Mouse (Mus musculus): ENCODE measurements around the gene Fbf1.

Gene Fbf1

GRCm38 (mm10) chr11:116167884-116168439, at the start of gene Fbf1:
Gene Fbf1 (minus strand): TSS chr11:116168166.
- in situ Hi-C loops (cut with MboI, MseI), result no loop called here

DNA sequence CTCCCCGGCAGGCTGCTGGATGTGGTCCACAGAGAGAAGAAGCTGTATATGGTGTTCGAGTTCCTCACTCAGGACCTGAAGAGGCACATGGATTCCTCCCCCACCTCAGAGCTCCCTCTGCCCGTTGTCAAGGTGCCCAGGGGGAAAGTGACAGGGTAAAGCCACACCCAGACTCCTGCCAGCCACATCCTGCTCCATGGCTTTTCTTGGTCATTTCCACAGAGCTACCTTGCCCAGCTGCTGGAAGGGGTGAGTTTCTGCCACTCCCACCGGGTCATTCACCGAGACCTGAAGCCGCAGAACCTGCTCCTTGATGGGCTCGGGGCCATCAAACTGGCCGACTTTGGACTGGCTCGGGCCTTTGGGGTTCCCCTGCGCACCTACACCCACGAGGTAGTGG, 48.6 kb upstream of the Fbf1 start:
- in situ Hi-C loops (cut with MboI, MseI), result no loop called here

DNA sequence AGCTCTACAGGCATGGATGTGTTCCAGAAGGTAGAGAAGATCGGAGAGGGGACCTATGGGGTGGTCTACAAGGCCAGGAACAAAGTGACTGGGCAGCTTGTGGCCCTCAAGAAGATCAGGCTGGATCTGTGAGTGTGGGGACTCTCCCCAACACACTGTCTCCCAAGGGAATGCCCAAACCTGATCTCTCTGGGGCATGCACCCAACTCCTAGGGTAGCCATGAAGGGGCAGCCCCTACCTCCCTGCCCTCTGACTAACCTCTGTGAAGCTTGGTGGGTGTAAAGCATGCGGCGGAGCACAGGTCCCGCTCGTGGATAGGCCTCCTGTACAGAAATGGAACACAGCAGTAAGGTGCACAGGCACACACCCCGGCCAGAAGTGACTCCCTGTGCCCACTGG, 48.0 kb upstream of the Fbf1 start:
- in situ Hi-C loops (cut with MboI, MseI), result no loop called here

GRCm38 (mm10) chr11:116215181-116215580, 47.2 kb upstream of the Fbf1 start:
- in situ Hi-C loops (cut with MboI, MseI), result no loop called here

DNA sequence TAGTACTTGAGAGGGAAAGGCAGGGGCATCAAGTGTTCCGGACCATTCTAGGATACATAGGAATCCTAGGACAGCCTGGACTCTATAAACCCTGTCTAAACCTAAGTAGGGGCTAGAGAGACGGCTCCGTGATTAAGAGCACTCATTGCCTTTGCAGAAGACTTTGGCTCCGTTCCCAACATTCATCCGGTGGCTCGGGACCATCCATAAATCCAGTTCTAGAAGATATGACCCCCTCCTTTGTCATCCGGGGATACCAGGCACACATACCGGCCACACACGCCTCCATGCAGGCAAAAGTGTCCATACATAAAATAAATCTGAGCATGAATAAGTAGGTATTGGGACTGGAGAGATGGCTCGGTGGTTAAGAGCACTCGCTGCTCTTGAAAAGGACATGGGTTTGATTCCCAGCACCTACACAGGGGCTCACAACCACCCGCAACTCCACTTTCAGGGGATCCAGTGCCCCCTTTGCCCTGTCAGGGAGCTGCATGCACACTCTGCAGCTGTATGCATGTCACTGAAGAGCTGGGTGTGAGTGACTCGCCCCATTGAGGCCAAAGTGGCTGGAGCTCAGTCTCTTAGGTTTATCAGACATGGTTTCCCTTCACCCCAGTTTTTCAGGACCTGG, 46.0 kb upstream of the Fbf1 start:
- in situ Hi-C loops (cut with MboI, MseI), result no loop called here

DNA sequence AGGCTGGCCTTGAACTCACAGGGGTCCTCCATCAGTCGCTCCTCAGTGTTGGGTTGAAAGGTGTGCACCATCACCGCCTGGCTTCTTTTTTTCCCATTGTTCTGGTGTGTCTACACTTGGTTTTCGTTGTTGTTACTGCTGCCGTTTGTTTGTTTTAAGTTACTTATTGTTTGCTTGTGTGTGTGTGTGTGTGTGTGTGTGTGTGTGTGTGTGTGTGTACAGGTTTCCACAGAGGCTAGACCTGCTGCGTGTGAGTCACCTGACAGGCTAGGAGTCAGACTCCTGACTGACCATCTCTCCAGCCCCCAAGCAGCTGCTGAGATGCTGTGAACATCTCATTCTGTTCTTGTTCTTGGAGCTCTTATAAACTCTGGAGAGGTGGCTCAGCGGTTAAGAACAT, 44.9 kb upstream of the Fbf1 start:
- in situ Hi-C loops (cut with MboI, MseI), result no loop called here

GRCm38 (mm10) chr11:116210696-116211095, 42.7 kb upstream of the Fbf1 start:
- in situ Hi-C loops (cut with MboI, MseI), result no loop called here

GRCm38 (mm10) chr11:116209257-116209656, 41.3 kb upstream of the Fbf1 start:
- in situ Hi-C loops (cut with MboI, MseI), result loop anchor here (10.0 kb wide), 1 partner anchor 1416 kb away; no protein-coding TSS in a partner anchor

GRCm38 (mm10) chr11:116208660-116209059, 40.7 kb upstream of the Fbf1 start:
- in situ Hi-C loops (cut with MboI, MseI), result loop anchor here (10.0 kb wide), 1 partner anchor 1416 kb away; no protein-coding TSS in a partner anchor

GRCm38 (mm10) chr11:116206678-116207077, 38.7 kb upstream of the Fbf1 start:
- in situ Hi-C loops (cut with MboI, MseI), result loop anchor here (10.0 kb wide), 1 partner anchor 1418 kb away; no protein-coding TSS in a partner anchor

- in situ Hi-C loops (cut with MboI, MseI), result loop anchor here (10.0 kb wide), 1 partner anchor 1422 kb away; no protein-coding TSS in a partner anchor
Measured at GRCm38 (mm10) chr11:116203150-116203549, 35.2 kb upstream of the Fbf1 start.

GRCm38 (mm10) chr11:116201151-116201550, 33.2 kb upstream of the Fbf1 start:
- in situ Hi-C loops (cut with MboI, MseI), result loop anchor here (10.0 kb wide), 1 partner anchor 1424 kb away; no protein-coding TSS in a partner anchor

GRCm38 (mm10) chr11:116198639-116199531, 30.9 kb upstream of the Fbf1 start, which contains the start of the genes Ten1 and Acox1:
Gene Ten1 (plus strand): TSS chr11:116198855.
Gene Acox1 (minus strand): TSS chr11:116199045.
- in situ Hi-C loops (cut with MboI, MseI), result no loop called here

- in situ Hi-C loops (cut with MboI, MseI), result no loop called here
Measured at GRCm38 (mm10) chr11:116198132-116198531, 30.2 kb upstream of the Fbf1 start.

DNA sequence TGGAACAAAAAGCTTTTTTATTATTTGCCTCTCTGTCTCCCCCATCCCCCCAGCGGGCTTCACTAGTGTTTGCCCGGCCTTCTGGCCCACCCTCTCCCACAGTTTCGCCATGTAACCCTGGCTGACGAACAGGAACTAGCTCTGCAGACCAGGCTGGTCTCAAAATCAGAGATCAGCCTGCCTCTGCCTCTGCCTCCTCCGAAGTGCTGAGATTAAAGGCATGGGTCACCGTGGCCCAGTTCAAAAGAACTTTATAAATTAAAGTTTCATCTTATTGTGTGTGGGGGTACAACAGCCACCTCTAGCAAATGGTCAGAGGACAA, 29.6 kb upstream of the Fbf1 start:
- in situ Hi-C loops (cut with MboI, MseI), result no loop called here

GRCm38 (mm10) chr11:116196866-116197583, 29.1 kb upstream of the Fbf1 start:
- in situ Hi-C loops (cut with MboI, MseI), result no loop called here

DNA sequence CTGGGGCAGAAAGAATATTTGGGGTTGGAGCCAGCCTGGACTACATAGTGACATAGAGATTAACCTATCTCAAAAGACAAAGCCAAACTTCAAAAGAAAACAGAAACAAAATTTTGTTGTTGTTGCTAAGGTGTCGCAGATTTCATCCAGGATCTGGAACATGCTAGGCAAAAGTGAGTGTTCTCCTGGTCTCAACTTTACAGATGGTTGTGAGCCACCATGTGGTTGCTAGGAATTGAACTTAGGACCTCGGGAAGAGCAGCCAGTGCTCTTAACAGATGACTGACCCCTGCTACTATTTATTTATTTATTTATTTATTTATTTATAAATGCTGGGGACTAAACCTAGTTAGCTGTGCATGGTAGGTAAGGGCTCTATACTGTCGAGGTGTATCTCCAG, 28.4 kb upstream of the Fbf1 start:
- in situ Hi-C loops (cut with MboI, MseI), result no loop called here

DNA sequence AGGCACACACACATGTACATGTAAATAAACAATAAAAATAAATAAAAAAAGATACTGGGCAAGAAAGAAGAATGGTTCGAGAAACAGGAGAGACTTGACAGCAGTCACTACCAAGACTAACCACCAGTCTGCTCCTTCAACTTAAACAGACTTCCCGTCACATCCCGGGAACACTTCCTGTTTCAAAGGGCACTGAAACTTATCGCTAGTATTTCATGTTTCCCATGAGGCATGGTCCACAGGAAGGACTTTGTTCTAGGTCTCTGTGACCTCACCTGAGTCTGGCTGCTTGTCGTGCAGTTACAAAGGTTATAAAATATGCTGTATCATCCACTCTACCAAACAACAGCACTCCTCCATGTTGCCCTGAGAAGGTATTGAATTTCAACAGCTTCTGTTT, 27.3 kb upstream of the Fbf1 start:
- in situ Hi-C loops (cut with MboI, MseI), result no loop called here

- in situ Hi-C loops (cut with MboI, MseI), result no loop called here
Measured at GRCm38 (mm10) chr11:116194619-116195018, 26.7 kb upstream of the Fbf1 start.

- in situ Hi-C loops (cut with MboI, MseI), result no loop called here
Measured at GRCm38 (mm10) chr11:116187226-116187930, 19.4 kb upstream of the Fbf1 start.

DNA sequence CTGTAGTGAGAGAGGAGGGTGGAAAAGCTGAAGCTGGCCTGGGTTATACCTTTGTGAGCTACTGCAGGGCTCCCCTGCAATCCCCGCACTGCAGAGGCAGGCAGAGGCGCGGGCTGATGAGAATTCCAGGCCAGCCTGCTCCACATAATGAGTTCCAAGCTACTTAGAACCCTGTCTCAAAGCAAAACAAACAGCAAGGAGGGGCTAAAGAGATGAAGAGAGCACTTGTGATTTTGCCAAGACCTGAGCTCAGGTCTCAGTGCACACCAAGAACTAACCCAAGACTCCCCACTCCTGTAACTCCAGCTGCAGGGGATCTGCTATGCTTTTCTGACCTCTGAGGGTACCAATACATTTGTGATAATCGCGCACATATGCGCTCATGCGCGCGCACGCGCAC, 18.4 kb upstream of the Fbf1 start:
- in situ Hi-C loops (cut with MboI, MseI), result no loop called here
